Mouse (Mus musculus): Measurements from ENCODE around the gene Zfp428. TPM values are rescaled to one million over a fixed set of nuclear protein-coding genes. Genes with fewer than 3 reads are reported as not detected.
A peak's percentile ranks its signal among the peaks of the same experiment; 100 is the strongest.

The Zfp428 gene
- 94.4 and 101 TPM in 2 replicates for polyA plus RNA-seq (2016; fragmentation: Nextera tagmentation; extraction: Ambion mirVana)

- H3K9me3 ChIP-seq, result no peaks in the 10 kb centered on the region
- peaks cover 16% of the 10 kb centered on the region for H3K36me3 ChIP-seq
- H3K27me3 ChIP-seq, result peaks cover 18% of the 10 kb centered on the region; the same call in 1 of the 2 replicates
- peak within 1 kb of the TSS; percentile 77 for H3K4me2 ChIP-seq
- peak within 1 kb of the TSS; percentile 90 for H3K9ac ChIP-seq (replicated peaks)
- ATAC-seq (ENCODE audit: insufficient number of reproducible peaks, insufficient read depth, low FRiP score, low TSS enrichment, low read depth), result peak; percentile 84
- H3K4me3 ChIP-seq (replicated peaks), result peak within 1 kb of the TSS; percentile 63
- under 1% methylated on average over 84 of the region's 84 CpGs for WGBS
- H3K27ac ChIP-seq, result peak within 1 kb of the TSS; percentile 99
- H3K4me1 ChIP-seq (replicated peaks), result peaks cover 30% of the 10 kb centered on the region
Measured at GRCm38 (mm10) chr7:24506838-24507725, at the start of gene Zfp428. TSS of gene Zfp428 (plus strand) at chr7:24507006.

- Histone ChIP-seq H3K36me3 (no peaks in the 10 kb centered on the region), H3K4me2 (no peak overlapping the region), H3K27ac (no peak overlapping the region), H3K27me3 (peaks cover 13% of the 10 kb centered on the region), H3K4me3 (replicated peaks) (no peak overlapping the region), H3K9ac (replicated peaks) (no peak overlapping the region), H3K4me1 (replicated peaks) (peaks cover 7% of the 10 kb centered on the region), H3K9me3 (no peaks in the 10 kb centered on the region)
- WGBS, result 55% methylated on average over 10 of the region's 10 CpGs
- no peak for ATAC-seq (ENCODE audit: insufficient number of reproducible peaks, insufficient read depth, low FRiP score, low TSS enrichment, low read depth)
Measured at GRCm38 (mm10) chr7:24457726-24458370, 49.0 kb upstream of the Zfp428 start.

GRCm38 (mm10) chr7:24459440-24459839 lies 47.4 kb upstream of the Zfp428 start:
- H3K27ac ChIP-seq, result no peak overlapping the region
- H3K4me3 ChIP-seq (replicated peaks), result no peak overlapping the region
- no peak for ATAC-seq (ENCODE audit: insufficient number of reproducible peaks, insufficient read depth, low FRiP score, low TSS enrichment, low read depth)
- peaks cover 13% of the 10 kb centered on the region for H3K27me3 ChIP-seq
- H3K9me3 ChIP-seq, result no peaks in the 10 kb centered on the region
- H3K9ac ChIP-seq (replicated peaks), result no peak overlapping the region
- H3K36me3 ChIP-seq, result no peaks in the 10 kb centered on the region
- peaks cover 13% of the 10 kb centered on the region for H3K4me1 ChIP-seq (replicated peaks)
- WGBS, result 89% methylated on average over 5 of the region's 5 CpGs
- H3K4me2 ChIP-seq, result no peak overlapping the region

- H3K9me3 ChIP-seq, result no peaks in the 10 kb centered on the region
Measured at GRCm38 (mm10) chr7:24459843-24460242, 47.0 kb upstream of the Zfp428 start.

GRCm38 (mm10) chr7:24461376-24462051 lies 45.3 kb upstream of the Zfp428 start:
- no peak for ATAC-seq (ENCODE audit: insufficient number of reproducible peaks, insufficient read depth, low FRiP score, low TSS enrichment, low read depth)
- Histone ChIP-seq H3K27me3 (peaks cover 13% of the 10 kb centered on the region), H3K9me3 (no peaks in the 10 kb centered on the region), H3K9ac (replicated peaks) (no peak overlapping the region), H3K4me2 (no peak overlapping the region), H3K4me3 (replicated peaks) (no peak overlapping the region), H3K27ac (no peak overlapping the region), H3K4me1 (replicated peaks) (peaks cover 13% of the 10 kb centered on the region), H3K36me3 (no peaks in the 10 kb centered on the region)
- 62% methylated on average over 14 of the region's 14 CpGs for WGBS

More at GRCm38 (mm10) chr7:24459843-24460242, 47.0 kb upstream of the Zfp428 start:
- WGBS, result 51% methylated on average over 3 of the region's 3 CpGs
- Histone ChIP-seq H3K9ac (replicated peaks) (no peak overlapping the region), H3K4me3 (replicated peaks) (no peak overlapping the region), H3K36me3 (no peaks in the 10 kb centered on the region), H3K4me2 (no peak overlapping the region), H3K27ac (no peak overlapping the region), H3K27me3 (peaks cover 13% of the 10 kb centered on the region), H3K4me1 (replicated peaks) (peaks cover 13% of the 10 kb centered on the region)
- no peak for ATAC-seq (ENCODE audit: insufficient number of reproducible peaks, insufficient read depth, low FRiP score, low TSS enrichment, low read depth)

GRCm38 (mm10) chr7:24462388-24463319 lies 44.2 kb upstream of the Zfp428 start, which contains the start of gene Plaur:
TSS of gene Plaur (plus strand) at chr7:24462484.
- H3K36me3 ChIP-seq, result no peaks in the 10 kb centered on the region
- H3K9ac ChIP-seq (replicated peaks), result no peak within 1 kb of the TSS
- H3K4me3 ChIP-seq (replicated peaks), result peak within 1 kb of the TSS; percentile 11
- H3K27ac ChIP-seq, result no peak within 1 kb of the TSS
- 5% methylated on average over 26 of the region's 27 CpGs for WGBS
- H3K4me2 ChIP-seq, result peak within 1 kb of the TSS; percentile 44
- H3K9me3 ChIP-seq, result no peaks in the 10 kb centered on the region
- H3K4me1 ChIP-seq (replicated peaks), result peaks cover 13% of the 10 kb centered on the region
- ATAC-seq (ENCODE audit: insufficient number of reproducible peaks, insufficient read depth, low FRiP score, low TSS enrichment, low read depth), result no peak
- peaks cover 13% of the 10 kb centered on the region for H3K27me3 ChIP-seq

- Histone ChIP-seq H3K4me2 (no peak overlapping the region), H3K9ac (replicated peaks) (no peak overlapping the region), H3K27me3 (peaks cover 8% of the 10 kb centered on the region; the same call in 1 of the 2 replicates), H3K4me1 (replicated peaks) (peaks cover 13% of the 10 kb centered on the region), H3K36me3 (no peaks in the 10 kb centered on the region), H3K9me3 (peaks cover 11% of the 10 kb centered on the region; the same call in 1 of the 2 replicates), H3K27ac (no peak overlapping the region), H3K4me3 (replicated peaks) (no peak overlapping the region)
- no peak for ATAC-seq (ENCODE audit: insufficient number of reproducible peaks, insufficient read depth, low FRiP score, low TSS enrichment, low read depth)
- 90% methylated on average over 6 of the region's 6 CpGs for WGBS
Measured at GRCm38 (mm10) chr7:24466835-24467234, 40.0 kb upstream of the Zfp428 start.

- Histone ChIP-seq H3K9me3 (peaks cover 14% of the 10 kb centered on the region; the same call in 1 of the 2 replicates), H3K4me2 (no peak overlapping the region), H3K36me3 (no peaks in the 10 kb centered on the region), H3K27me3 (no peaks in the 10 kb centered on the region), H3K4me3 (replicated peaks) (no peak overlapping the region), H3K27ac (no peak overlapping the region), H3K9ac (replicated peaks) (no peak overlapping the region), H3K4me1 (replicated peaks) (peaks cover 5% of the 10 kb centered on the region)
- no peak for ATAC-seq (ENCODE audit: insufficient number of reproducible peaks, insufficient read depth, low FRiP score, low TSS enrichment, low read depth)
- WGBS, result 83% methylated on average over 5 of the region's 5 CpGs
Measured at GRCm38 (mm10) chr7:24467886-24468285, 38.9 kb upstream of the Zfp428 start.

GRCm38 (mm10) chr7:24469126-24469525 lies 37.7 kb upstream of the Zfp428 start:
- Histone ChIP-seq H3K4me3 (replicated peaks) (no peak overlapping the region), H3K4me1 (replicated peaks) (no peaks in the 10 kb centered on the region), H3K4me2 (no peak overlapping the region), H3K27ac (no peak overlapping the region), H3K9me3 (peaks cover 16% of the 10 kb centered on the region; the same call in 1 of the 2 replicates), H3K36me3 (no peaks in the 10 kb centered on the region), H3K9ac (replicated peaks) (no peak overlapping the region), H3K27me3 (no peaks in the 10 kb centered on the region)
- WGBS, result 83% methylated on average over 3 of the region's 3 CpGs
- no peak for ATAC-seq (ENCODE audit: insufficient number of reproducible peaks, insufficient read depth, low FRiP score, low TSS enrichment, low read depth)

- whole genome bisulfite sequencing, result 91% methylated on average over 7 of the region's 7 CpGs
- Histone ChIP-seq H3K4me3 (replicated peaks) (no peak overlapping the region), H3K27me3 (no peaks in the 10 kb centered on the region), H3K27ac (no peak overlapping the region), H3K9ac (replicated peaks) (no peak overlapping the region), H3K36me3 (no peaks in the 10 kb centered on the region), H3K4me1 (replicated peaks) (no peaks in the 10 kb centered on the region), H3K4me2 (no peak overlapping the region), H3K9me3 (peaks cover 16% of the 10 kb centered on the region; the same call in 1 of the 2 replicates)
- no peak for ATAC-seq (ENCODE audit: insufficient number of reproducible peaks, insufficient read depth, low FRiP score, low TSS enrichment, low read depth)
Measured at GRCm38 (mm10) chr7:24470356-24470755, 36.5 kb upstream of the Zfp428 start.

All from limb, embryonic 12.5 days (tissue).